ENCODE assay signal across 7 mouse cellular contexts in genomic region chr16:55967221-55967620, GRCm38 (mm10). TPM values are rescaled to one million over a fixed set of nuclear protein-coding genes. Genes with fewer than 3 reads are reported as not detected.
DNase-seq lines count a peak whose midpoint lies in the region; ATAC-seq lines count a peak whose summit lies in the region.

No protein-coding gene starts in this region.

- peaks cover 15% of the 10 kb centered on the region for H3K4me1 ChIP-seq in lung, embryonic 16.5 days (replicated peaks; ENCODE audit: control insufficient read depth, insufficient read depth, low read length)
- H3K4me1 ChIP-seq in limb, embryonic 11.5 days (ENCODE audit: control insufficient read depth, insufficient read depth, low read length), result no peaks in the 10 kb centered on the region
- H3K4me1 ChIP-seq in stomach, embryonic 15.5 days, result peaks cover 12% of the 10 kb centered on the region; the same call in 1 of the 2 replicates

- peaks cover 35% of the 10 kb centered on the region for H3K36me3 ChIP-seq in lung, embryonic 16.5 days (ENCODE audit: control insufficient read depth, insufficient read depth, low read length)
- H3K36me3 ChIP-seq in limb, embryonic 11.5 days (ENCODE audit: control insufficient read depth, insufficient read depth, low read length), result peaks cover 15% of the 10 kb centered on the region; the same call in 1 of the 2 replicates
- peaks cover 22% of the 10 kb centered on the region for H3K36me3 ChIP-seq in stomach, embryonic 15.5 days

- peak overlapping the region; percentile 68 for H3K4me2 ChIP-seq in lung, embryonic 16.5 days (ENCODE audit: low read depth, low read length)
- peak overlapping the region; percentile 73 for H3K4me2 ChIP-seq in limb, embryonic 11.5 days (ENCODE audit: low read depth, severe bottlenecking)
- H3K4me2 ChIP-seq in stomach, embryonic 15.5 days, result peak overlapping the region; percentile 82

- H3K27ac ChIP-seq in lung, embryonic 16.5 days (ENCODE audit: low read length), result no peak overlapping the region
- no peak overlapping the region for H3K27ac ChIP-seq in limb, embryonic 11.5 days (replicated peaks; ENCODE audit: low read depth, low read length)
- peak overlapping the region; percentile 77; the same call in 1 of the 2 replicates for H3K27ac ChIP-seq in stomach, embryonic 15.5 days

- no peak for ATAC-seq in lung, embryonic 16.5 days (ENCODE audit: low read depth)
- peak; percentile 6; the same call in 1 of the 2 replicates for ATAC-seq in erythroblast, adult 5-6 weeks (replicated peaks; ENCODE audit: low FRiP score, poor library complexity, severe bottlenecking)
- no peak for ATAC-seq in limb, embryonic 11.5 days (ENCODE audit: insufficient number of reproducible peaks, low FRiP score, low TSS enrichment, low read depth)
- no peak for ATAC-seq in stomach, embryonic 15.5 days (ENCODE audit: insufficient read depth, low FRiP score, low read depth)
- no peak for ATAC-seq in inflammation-experienced regulatory T-cells, adult 6 months

- no peaks in the 10 kb centered on the region for H3K27me3 ChIP-seq in lung, embryonic 16.5 days (ENCODE audit: control insufficient read depth, insufficient read depth, low read depth, low read length)
- H3K27me3 ChIP-seq in limb, embryonic 11.5 days (ENCODE audit: control insufficient read depth, insufficient read depth, low read length), result no peaks in the 10 kb centered on the region
- no peaks in the 10 kb centered on the region for H3K27me3 ChIP-seq in stomach, embryonic 15.5 days (replicated peaks)

- H3K9me3 ChIP-seq in lung, embryonic 16.5 days (ENCODE audit: control insufficient read depth, low read length), result no peaks in the 10 kb centered on the region
- H3K9me3 ChIP-seq in limb, embryonic 11.5 days (ENCODE audit: control insufficient read depth, low read length), result no peaks in the 10 kb centered on the region
- H3K9me3 ChIP-seq in stomach, embryonic 15.5 days, result no peaks in the 10 kb centered on the region

- 12% methylated on average over 1 of the region's 1 CpGs for WGBS in lung, embryonic 16.5 days
- 38% methylated on average over 1 of the region's 1 CpGs for WGBS in limb, embryonic 11.5 days
- 17% methylated on average over 1 of the region's 1 CpGs for WGBS in stomach, embryonic 15.5 days

- H3K4me3 ChIP-seq in lung, embryonic 16.5 days (ENCODE audit: low read length), result peak overlapping the region; percentile 61
- H3K4me3 ChIP-seq in limb, embryonic 11.5 days (ENCODE audit: low read depth, low read length), result peak overlapping the region; percentile 83
- peak overlapping the region; percentile 69 for H3K4me3 ChIP-seq in stomach, embryonic 15.5 days (replicated peaks)

- peak overlapping the region; percentile 79 for H3K9ac ChIP-seq in lung, embryonic 16.5 days (ENCODE audit: low read length)
- peak overlapping the region; percentile 96 for H3K9ac ChIP-seq in limb, embryonic 11.5 days (ENCODE audit: low read length)
- H3K9ac ChIP-seq in stomach, embryonic 15.5 days, result peak overlapping the region; percentile 65; the same call in 1 of the 2 replicates

- no peak for DNase-seq in lung, postnatal 25 days (ENCODE audit: low spot score)
- DNase-seq in limb, embryonic 11.5 days (ENCODE audit: low spot score), result no peak
- no peak for DNase-seq in natural killer cell, adult 2 months (ENCODE audit: low spot score in 2 of 2)

RNA-seq across cellular contexts. Expression of gene Rpl24, which starts 1.1 kb away (rescaled TPM):
- polyA plus RNA-seq in lung, embryonic 16.5 days (2015; fragmentation: Nextera tagmentation; extraction: Ambion mirVana), result 682 and 760 TPM in 2 replicates
- 383 and 432 TPM in 2 replicates for total RNA-seq in erythroblast, adult 5-6 weeks (2015; ENCODE audit: low replicate concordance)
- total RNA-seq in erythroblast, adult 5-6 weeks (2017; ENCODE audit: low replicate concordance), result 184 and 212 TPM in 2 replicates
- polyA plus RNA-seq in limb, embryonic 11.5 days (2014; fragmentation: Nextera tagmentation; extraction: Ambion mirVana), result 861 and 889 TPM in 2 replicates
- 622 and 754 TPM in 2 replicates for polyA plus RNA-seq in stomach, embryonic 15.5 days (2015; fragmentation: Nextera tagmentation; extraction: Ambion mirVana)
- 1,000 to 10,000 TPM; 1,415 to 2,046 (median 1,545) TPM for polyA plus RNA-seq in inflammation-experienced regulatory T-cells, adult 6 months (2017; shearing (Covaris generic))

RNA-seq across cellular contexts. Expression of gene Zbtb11, which starts 6.5 kb away (rescaled TPM):
- polyA plus RNA-seq in lung, embryonic 16.5 days (2015; fragmentation: Nextera tagmentation; extraction: Ambion mirVana), result 18.3 and 18.7 TPM in 2 replicates
- 21.1 and 24.5 TPM in 2 replicates for total RNA-seq in erythroblast, adult 5-6 weeks (2015; ENCODE audit: low replicate concordance)
- 33.2 and 35.2 TPM in 2 replicates for total RNA-seq in erythroblast, adult 5-6 weeks (2017; ENCODE audit: low replicate concordance)
- 18.0 and 19.6 TPM in 2 replicates for polyA plus RNA-seq in limb, embryonic 11.5 days (2014; fragmentation: Nextera tagmentation; extraction: Ambion mirVana)
- 18.9 and 19.0 TPM in 2 replicates for polyA plus RNA-seq in stomach, embryonic 15.5 days (2015; fragmentation: Nextera tagmentation; extraction: Ambion mirVana)
- polyA plus RNA-seq in inflammation-experienced regulatory T-cells, adult 6 months (2017; shearing (Covaris generic)), result 10 to 100 TPM; 26.6 to 34.4 (median 26.8) TPM

RNA-seq across cellular contexts. Expression of gene Cep97, which starts 32.6 kb away (rescaled TPM):
- 9.8 and 11.0 TPM in 2 replicates for polyA plus RNA-seq in lung, embryonic 16.5 days (2015; fragmentation: Nextera tagmentation; extraction: Ambion mirVana)
- total RNA-seq in erythroblast, adult 5-6 weeks (2015; ENCODE audit: low replicate concordance), result 2.5 and 8.2 TPM in 2 replicates
- total RNA-seq in erythroblast, adult 5-6 weeks (2017; ENCODE audit: low replicate concordance), result 1.5 and 2.2 TPM in 2 replicates
- 13.4 and 16.0 TPM in 2 replicates for polyA plus RNA-seq in limb, embryonic 11.5 days (2014; fragmentation: Nextera tagmentation; extraction: Ambion mirVana)
- polyA plus RNA-seq in stomach, embryonic 15.5 days (2015; fragmentation: Nextera tagmentation; extraction: Ambion mirVana), result 7.1 and 7.5 TPM in 2 replicates
- polyA plus RNA-seq in inflammation-experienced regulatory T-cells, adult 6 months (2017; shearing (Covaris generic)), result 10 to 100 TPM; 21.2 to 26.1 (median 25.2) TPM
